ENCODE assay signal across 8 mouse cellular contexts in genomic region chr9:65140491-65140890, GRCm38 (mm10). TPM values are rescaled to one million over a fixed set of nuclear protein-coding genes. Genes with fewer than 3 reads are reported as not detected.
A peak's percentile ranks its signal among the peaks of the same experiment; 100 is the strongest.
DNase-seq lines count a peak whose midpoint lies in the region; ATAC-seq and TF ChIP-seq lines count a peak whose summit lies in the region.

No protein-coding gene starts in this region.

- 11% methylated on average over 8 of the region's 8 CpGs for WGBS in spleen, adult 2 months
- WGBS in liver, postnatal 0 days (ENCODE audit: insufficient replicate concordance) = 4% methylated on average over 8 of the region's 8 CpGs

- intact Hi-C loops in gastrocnemius, adult 2 months (cut with DNase I) = no loop called here

- no peaks in the 10 kb centered on the region for H3K9me3 ChIP-seq in liver, postnatal 0 days (ENCODE audit: low read length)

- H3K9ac ChIP-seq in liver, postnatal 0 days (replicated peaks) = no peak overlapping the region

- H3K27me3 ChIP-seq in spleen, adult 2 months (ENCODE audit: control insufficient read depth, insufficient read depth, low read length) = peaks cover 20% of the 10 kb centered on the region
- H3K27me3 ChIP-seq in liver, postnatal 0 days (ENCODE audit: insufficient read depth, low read length) = peaks cover 43% of the 10 kb centered on the region

- ATAC-seq in liver, postnatal 0 days = no peak

- TF ChIP-seq POLR2A in spleen, adult 2 months (IDR thresholded peaks at IDR 0.05; ENCODE audit: low read depth, low read length) = no peak

- TF ChIP-seq CTCF in gastrocnemius, adult 2 months (IDR thresholded peaks at IDR 0.05) = no peak
- TF ChIP-seq CTCF in spleen, adult 2 months (IDR thresholded peaks at IDR 0.05; ENCODE audit: extremely low read depth, insufficient read depth, insufficient read length, insufficient replicate concordance) = no peak
- TF ChIP-seq CTCF in liver, postnatal 0 days (IDR thresholded peaks at IDR 0.05; ENCODE audit: low read depth) = no peak

- H3K27ac ChIP-seq in gastrocnemius, adult 2 months = no peak overlapping the region; the same call in 1 of the 2 replicates
- no peak overlapping the region for H3K27ac ChIP-seq in spleen, adult 2 months (ENCODE audit: insufficient read depth, low read length)
- H3K27ac ChIP-seq in liver, postnatal 0 days (ENCODE audit: low read depth) = no peak overlapping the region

- H3K36me3 ChIP-seq in spleen, adult 2 months (ENCODE audit: control insufficient read depth, insufficient read depth, low read length) = no peaks in the 10 kb centered on the region
- no peaks in the 10 kb centered on the region for H3K36me3 ChIP-seq in liver, postnatal 0 days (replicated peaks; ENCODE audit: insufficient read depth, low read length)

- peaks cover 8% of the 10 kb centered on the region; the same call in 1 of the 2 replicates for H3K4me1 ChIP-seq in spleen, adult 2 months (ENCODE audit: control insufficient read depth, insufficient read depth, insufficient read length)
- peaks cover 13% of the 10 kb centered on the region for H3K4me1 ChIP-seq in liver, postnatal 0 days (ENCODE audit: insufficient read depth)

- TF ChIP-seq EP300 in liver, postnatal 0 days (IDR thresholded peaks at IDR 0.05; ENCODE audit: low read depth) = no peak

- H3K4me3 ChIP-seq in gastrocnemius, adult 2 months = peak overlapping the region; percentile 86
- peak overlapping the region; percentile 2; the same call in 1 of the 2 replicates for H3K4me3 ChIP-seq in spleen, adult 2 months (ENCODE audit: extremely low read depth, insufficient read depth, insufficient read length)
- H3K4me3 ChIP-seq in liver, postnatal 0 days (ENCODE audit: low read depth, low read length) = peak overlapping the region; percentile 55

- H3K4me2 ChIP-seq in liver, postnatal 0 days (ENCODE audit: low read depth, low read length) = peak overlapping the region; percentile 88

- no peak for DNase-seq in gastrocnemius, adult 2 months
- DNase-seq in gastrocnemius, postnatal 25 days = no peak
- DNase-seq in spleen, adult 2 months (ENCODE audit: low read depth in 1 of 2, low spot score in 2 of 2) = no peak
- DNase-seq in spleen, postnatal 14 days (ENCODE audit: low spot score in 2 of 2) = no peak
- no peak for DNase-seq in liver, postnatal 0 days
- DNase-seq in B cell, adult 2 months = no peak
- no peak for DNase-seq in embryo, embryonic 10.5 days (ENCODE audit: low spot score)
- DNase-seq in frontal cortex, postnatal 36 days (ENCODE audit: low spot score in 2 of 2) = no peak

RNA-seq across cellular contexts. Expression of gene Igdcc3, which starts 0.5 kb away (rescaled TPM):
- under 1 TPM; 0.17 to 0.18 TPM for total RNA-seq in gastrocnemius, adult 2 months (2021)
- total RNA-seq in gastrocnemius, postnatal 25 days (2021) = under 1 TPM; 0.21 to 0.33 TPM
- polyA plus RNA-seq in spleen, adult 2 months (2012; rRNA removed) = 0.27 and 0.30 TPM in 2 replicates
- not detected in 2 replicates for polyA plus RNA-seq in liver, postnatal 0 days (2015; fragmentation: Nextera tagmentation; extraction: Ambion mirVana)

RNA-seq across cellular contexts. Expression of gene Igdcc4, which starts 39.2 kb away (rescaled TPM):
- total RNA-seq in gastrocnemius, adult 2 months (2021) = 10 to 100 TPM; 22.1 to 34.4 TPM
- total RNA-seq in gastrocnemius, postnatal 25 days (2021) = 10 to 100 TPM; 26.4 to 27.3 TPM
- polyA plus RNA-seq in spleen, adult 2 months (2012; rRNA removed) = 1.4 and 1.9 TPM in 2 replicates
- polyA plus RNA-seq in liver, postnatal 0 days (2015; fragmentation: Nextera tagmentation; extraction: Ambion mirVana) = 5.8 and 6.0 TPM in 2 replicates

RNA-seq across cellular contexts. Expression of gene Parp16, which starts 54.7 kb away (rescaled TPM):
- 1 to 10 TPM; 3.6 to 3.9 TPM for total RNA-seq in gastrocnemius, adult 2 months (2021)
- total RNA-seq in gastrocnemius, postnatal 25 days (2021) = 1 to 10 TPM; 3.8 to 5.3 TPM
- 7.4 and 9.1 TPM in 2 replicates for polyA plus RNA-seq in spleen, adult 2 months (2012; rRNA removed)
- 11.7 and 12.0 TPM in 2 replicates for polyA plus RNA-seq in liver, postnatal 0 days (2015; fragmentation: Nextera tagmentation; extraction: Ambion mirVana)

Comparison
In these comparisons a context has a peak if more than half of its experiments do, and no peak if none do; other contexts are left out.
1. H3K4me3 ChIP-seq: peak in every context shown above with its lines; median percentile 86 in gastrocnemius, adult 2 months; 55 in liver, postnatal 0 days; 2 in spleen, adult 2 months.